Mouse (Mus musculus) olfactory bulb, adult 2 months (tissue): ENCODE data around the gene Tbx3. TPM values are rescaled to one million over a fixed set of nuclear protein-coding genes. Genes with fewer than 3 reads are reported as not detected.

Source experiments
- H3K27ac ChIP-seq: fragments of 200-500 bp; 2 replicates; pipeline ENCODE4 v1.5.1; 2012; ENCODE audit warnings: low read depth, low read length; ENCODE audit not compliant: insufficient read depth
- H3K4me1 ChIP-seq: fragments of 200-500 bp; 2 replicates; pipeline ENCODE4 v1.6.1; 2012; ENCODE audit warnings: low read length; ENCODE audit not compliant: control insufficient read depth, insufficient read depth
- H3K4me3 ChIP-seq: fragments of 200-500 bp; 2 replicates; pipeline ENCODE4 v1.5.1; 2012; ENCODE audit warnings: mild to moderate bottlenecking, low read depth, low read length, moderate library complexity; ENCODE audit not compliant: insufficient read depth
- CTCF ChIP-seq: fragments of 200-500 bp; IDR thresholded peaks from 2 replicates; pipeline ENCODE4 v1.5.1; 2012; ENCODE audit warnings: low read depth, mild to moderate bottlenecking, low read length, moderate library complexity; ENCODE audit not compliant: insufficient read depth
- POLR2A ChIP-seq: fragments of 200-500 bp; IDR thresholded peaks from 2 replicates; pipeline ENCODE4 v1.6.1; 2012; ENCODE audit warnings: mild to moderate bottlenecking, low read depth, low read length, moderate library complexity; ENCODE audit not compliant: insufficient read depth
- WGBS: fragments of 180-500 bp; shearing (Covaris S2); methylation state at CpG from one replicate; pipeline ENCODE4 v1.1.7; 2018; 5-methylcytosine and 5-hydroxymethylcytosine counted together
- polyA plus RNA-seq: library from polyadenylated mRNA; stranded (reverse); fragments of >200 nt; gene quantifications from 2 replicates; pipeline ENCODE4 v1.2.4, GENCODE M21; 2012; ENCODE audit warnings: low replicate concordance; ENCODE audit not compliant: missing spikeins, insufficient read depth, insufficient read length

Gene Tbx3
- polyA plus RNA-seq, 1 experiment: not detected

GRCm38 (mm10) chr5:119688914-119689420, 18.5 kb downstream of the Tbx3 start:
- Histone ChIP-seq H3K27ac (no peak overlapping the region), H3K4me3 (no peak overlapping the region), H3K4me1 (no peaks in the 10 kb centered on the region)
- TF ChIP-seq CTCF: no peak
- no peak for TF ChIP-seq POLR2A
- 31% methylated on average over 8 of the region's 8 CpGs for WGBS

GRCm38 (mm10) chr5:119689501-119689900, 19.0 kb downstream of the Tbx3 start:
- no peak overlapping the region for H3K4me3 ChIP-seq
- TF ChIP-seq CTCF (no peak), POLR2A (no peak)
- H3K27ac ChIP-seq: no peak overlapping the region
- no peaks in the 10 kb centered on the region for H3K4me1 ChIP-seq
- WGBS: 37% methylated on average over 3 of the region's 3 CpGs

GRCm38 (mm10) chr5:119691075-119691474, 20.6 kb downstream of the Tbx3 start:
- H3K4me3 ChIP-seq: no peak overlapping the region
- H3K4me1 ChIP-seq: no peaks in the 10 kb centered on the region
- no peak overlapping the region for H3K27ac ChIP-seq
- no peak for TF ChIP-seq POLR2A
- peak; percentile 82 for TF ChIP-seq CTCF
- WGBS: 1% methylated on average over 13 of the region's 13 CpGs

- Histone ChIP-seq H3K4me3 (no peak overlapping the region), H3K27ac (no peak overlapping the region), H3K4me1 (no peaks in the 10 kb centered on the region)
- TF ChIP-seq POLR2A: no peak
- no peak for TF ChIP-seq CTCF
- 37% methylated on average over 6 of the region's 6 CpGs for WGBS
Observed at GRCm38 (mm10) chr5:119692425-119692824, 22.0 kb downstream of the Tbx3 start.

DNA sequence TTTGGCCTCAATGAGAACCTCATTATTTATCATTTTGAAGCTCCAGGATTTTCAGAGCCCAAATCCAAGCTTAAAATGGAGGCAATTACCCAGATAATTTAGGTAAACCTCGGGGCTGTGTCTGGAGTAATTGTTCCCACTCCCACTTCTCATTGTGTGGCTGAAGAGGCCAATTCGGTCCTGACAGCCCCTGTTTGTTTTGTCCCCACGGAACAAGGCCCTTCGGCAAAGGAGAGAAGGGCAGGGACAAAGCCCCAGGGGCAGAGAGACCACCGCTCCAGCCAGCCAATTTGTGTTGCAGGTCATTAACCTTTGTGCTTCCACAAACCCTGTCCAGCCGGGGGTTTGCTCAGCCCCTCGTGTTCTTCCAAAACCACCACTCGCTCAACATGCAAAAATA, 24.4 kb downstream of the Tbx3 start:
- H3K27ac ChIP-seq: no peak overlapping the region
- no peak for TF ChIP-seq CTCF
- no peak for TF ChIP-seq POLR2A
- WGBS: 56% methylated on average over 8 of the region's 8 CpGs
- no peak overlapping the region for H3K4me3 ChIP-seq
- no peaks in the 10 kb centered on the region for H3K4me1 ChIP-seq

DNA sequence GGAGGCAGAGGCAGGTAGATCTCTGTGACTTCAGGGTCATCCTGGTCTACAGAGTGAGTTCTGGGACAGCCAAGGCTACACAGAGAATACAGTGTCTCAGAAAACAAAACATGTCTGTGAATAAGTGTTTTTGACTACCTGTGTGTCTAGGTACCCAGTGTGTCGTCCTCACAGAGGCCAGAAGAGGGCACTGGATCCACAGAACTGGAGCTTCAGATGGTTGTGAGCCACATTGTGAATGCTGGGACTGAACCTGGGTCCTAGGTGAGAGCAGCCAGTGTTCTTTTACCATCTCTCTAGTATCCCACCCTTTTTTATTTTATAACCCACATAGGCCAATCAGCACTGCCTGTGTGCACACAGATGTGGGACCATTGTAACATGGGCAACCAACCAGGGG, 32.6 kb downstream of the Tbx3 start:
- H3K27ac ChIP-seq: no peak overlapping the region
- H3K4me3 ChIP-seq: no peak overlapping the region
- 77% methylated on average over 1 of the region's 1 CpGs for WGBS
- no peak for TF ChIP-seq CTCF
- TF ChIP-seq POLR2A: no peak
- no peaks in the 10 kb centered on the region for H3K4me1 ChIP-seq

DNA sequence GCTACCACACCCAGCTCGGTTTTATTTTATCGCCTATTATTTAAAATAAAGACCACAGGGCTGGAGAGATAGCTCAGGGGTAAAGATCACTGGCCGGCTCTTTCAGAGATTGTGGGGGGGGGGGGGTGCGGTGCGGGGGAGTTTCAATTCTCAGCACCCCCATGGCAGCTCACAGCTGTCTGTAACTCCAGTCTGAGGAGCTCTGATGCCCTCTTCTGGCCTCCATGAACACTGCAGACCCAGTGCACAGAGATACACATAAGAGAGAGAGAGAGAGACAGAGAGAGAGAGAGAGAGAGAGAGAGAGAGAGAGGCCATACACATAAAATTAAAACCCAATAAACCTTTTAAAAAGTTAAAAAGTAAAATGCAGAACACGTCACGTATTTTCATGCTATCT, 34.4 kb downstream of the Tbx3 start:
- TF ChIP-seq POLR2A (no peak), CTCF (no peak)
- no peaks in the 10 kb centered on the region for H3K4me1 ChIP-seq
- 64% methylated on average over 7 of the region's 7 CpGs for WGBS
- no peak overlapping the region for H3K27ac ChIP-seq
- no peak overlapping the region for H3K4me3 ChIP-seq

DNA sequence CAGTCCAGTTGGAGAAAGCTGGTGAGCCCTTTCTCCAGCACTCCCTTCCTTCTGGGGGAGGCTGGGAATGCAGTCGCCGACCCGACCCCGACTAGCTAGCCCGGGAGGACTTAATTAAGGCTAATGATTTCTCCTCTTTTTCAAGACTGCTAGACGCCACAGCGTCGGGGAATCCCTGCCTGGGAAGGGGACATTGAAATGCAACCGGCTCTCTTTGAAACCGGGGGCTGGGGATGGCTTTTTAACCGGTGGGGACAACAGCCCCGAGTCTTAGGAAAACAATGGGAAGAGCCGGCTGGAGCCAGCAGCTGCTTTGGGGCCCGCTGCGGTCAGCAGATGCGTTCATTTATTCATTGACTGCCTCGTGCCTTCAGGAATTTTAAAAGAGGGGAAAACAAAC, 36.0 kb downstream of the Tbx3 start:
- Histone ChIP-seq H3K4me1 (no peaks in the 10 kb centered on the region), H3K27ac (no peak overlapping the region), H3K4me3 (no peak overlapping the region)
- 2% methylated on average over 17 of the region's 17 CpGs for WGBS
- TF ChIP-seq POLR2A (no peak), CTCF (no peak)

GRCm38 (mm10) chr5:119708850-119709585, 38.5 kb downstream of the Tbx3 start:
- TF ChIP-seq CTCF: no peak
- TF ChIP-seq POLR2A: no peak
- H3K4me3 ChIP-seq: no peak overlapping the region
- 78% methylated on average over 14 of the region's 14 CpGs for WGBS
- H3K27ac ChIP-seq: no peak overlapping the region
- no peaks in the 10 kb centered on the region for H3K4me1 ChIP-seq
